Mouse (Mus musculus): ENCODE measurements around the gene Apba2. TPM values are rescaled to one million over a fixed set of nuclear protein-coding genes. Genes with fewer than 3 reads are reported as not detected.

The Apba2 gene
- polyA plus RNA-seq, 1 experiment: 0.65 TPM

- TF ChIP-seq POLR2A (IDR thresholded peaks at IDR 0.05; ENCODE audit: low read depth, low read length): no peak
- TF ChIP-seq CTCF (IDR thresholded peaks at IDR 0.05; ENCODE audit: borderline replicate concordance, insufficient read depth, low read length): no peak
- Histone ChIP-seq H3K4me1 (ENCODE audit: control insufficient read depth, insufficient read depth, low read length) (no peaks in the 10 kb centered on the region), H3K4me3 (ENCODE audit: insufficient read depth, low read length) (no peak overlapping the region), H3K27ac (ENCODE audit: insufficient read depth, low read length) (no peak overlapping the region)
These were observed 20.3 kb downstream of the Apba2 start for GRCm38 (mm10) chr7:64521695-64522408.

- TF ChIP-seq CTCF (IDR thresholded peaks at IDR 0.05; ENCODE audit: borderline replicate concordance, insufficient read depth, low read length): no peak
- Histone ChIP-seq H3K27ac (ENCODE audit: insufficient read depth, low read length) (no peak overlapping the region), H3K4me3 (ENCODE audit: insufficient read depth, low read length) (no peak overlapping the region), H3K4me1 (ENCODE audit: control insufficient read depth, insufficient read depth, low read length) (no peaks in the 10 kb centered on the region)
These were observed 20.9 kb downstream of the Apba2 start for GRCm38 (mm10) chr7:64522409-64522730.

- Histone ChIP-seq H3K4me1 (ENCODE audit: control insufficient read depth, insufficient read depth, low read length) (no peaks in the 10 kb centered on the region), H3K27ac (ENCODE audit: insufficient read depth, low read length) (no peak overlapping the region), H3K4me3 (ENCODE audit: insufficient read depth, low read length) (no peak overlapping the region)
- TF ChIP-seq CTCF (IDR thresholded peaks at IDR 0.05; ENCODE audit: borderline replicate concordance, insufficient read depth, low read length): no peak
- TF ChIP-seq POLR2A (IDR thresholded peaks at IDR 0.05; ENCODE audit: low read depth, low read length): no peak
These were observed 29.8 kb downstream of the Apba2 start for GRCm38 (mm10) chr7:64531297-64531696.

GRCm38 (mm10) chr7:64533374-64533773, 31.9 kb downstream of the Apba2 start:
- Histone ChIP-seq H3K27ac (ENCODE audit: insufficient read depth, low read length) (no peak overlapping the region), H3K4me1 (ENCODE audit: control insufficient read depth, insufficient read depth, low read length) (no peaks in the 10 kb centered on the region), H3K4me3 (ENCODE audit: insufficient read depth, low read length) (no peak overlapping the region)
- no peak for TF ChIP-seq POLR2A (IDR thresholded peaks at IDR 0.05; ENCODE audit: low read depth, low read length)

GRCm38 (mm10) chr7:64535269-64535668, 33.8 kb downstream of the Apba2 start:
- Histone ChIP-seq H3K27ac (ENCODE audit: insufficient read depth, low read length) (no peak overlapping the region), H3K4me3 (ENCODE audit: insufficient read depth, low read length) (no peak overlapping the region), H3K4me1 (ENCODE audit: control insufficient read depth, insufficient read depth, low read length) (no peaks in the 10 kb centered on the region)
- no peak for TF ChIP-seq CTCF (IDR thresholded peaks at IDR 0.05; ENCODE audit: borderline replicate concordance, insufficient read depth, low read length)
- no peak for TF ChIP-seq POLR2A (IDR thresholded peaks at IDR 0.05; ENCODE audit: low read depth, low read length)

- H3K27ac ChIP-seq (ENCODE audit: insufficient read depth, low read length): no peak overlapping the region
- no peaks in the 10 kb centered on the region for H3K4me1 ChIP-seq (ENCODE audit: control insufficient read depth, insufficient read depth, low read length)
- no peak overlapping the region for H3K4me3 ChIP-seq (ENCODE audit: insufficient read depth, low read length)
- TF ChIP-seq POLR2A (IDR thresholded peaks at IDR 0.05; ENCODE audit: low read depth, low read length) (no peak), CTCF (IDR thresholded peaks at IDR 0.05; ENCODE audit: borderline replicate concordance, insufficient read depth, low read length) (no peak)
These were observed 38.1 kb downstream of the Apba2 start for GRCm38 (mm10) chr7:64539450-64540148.

GRCm38 (mm10) chr7:64546801-64547200, 45.3 kb downstream of the Apba2 start:
- Histone ChIP-seq H3K4me3 (ENCODE audit: insufficient read depth, low read length) (no peak overlapping the region), H3K4me1 (ENCODE audit: control insufficient read depth, insufficient read depth, low read length) (no peaks in the 10 kb centered on the region), H3K27ac (ENCODE audit: insufficient read depth, low read length) (no peak overlapping the region)
- no peak for TF ChIP-seq POLR2A (IDR thresholded peaks at IDR 0.05; ENCODE audit: low read depth, low read length)
- TF ChIP-seq CTCF (IDR thresholded peaks at IDR 0.05; ENCODE audit: borderline replicate concordance, insufficient read depth, low read length): no peak

- no peak for TF ChIP-seq CTCF (IDR thresholded peaks at IDR 0.05; ENCODE audit: borderline replicate concordance, insufficient read depth, low read length)
- TF ChIP-seq POLR2A (IDR thresholded peaks at IDR 0.05; ENCODE audit: low read depth, low read length): no peak
- Histone ChIP-seq H3K27ac (ENCODE audit: insufficient read depth, low read length) (no peak overlapping the region), H3K4me1 (ENCODE audit: control insufficient read depth, insufficient read depth, low read length) (no peaks in the 10 kb centered on the region), H3K4me3 (ENCODE audit: insufficient read depth, low read length) (no peak overlapping the region)
These were observed 49.4 kb downstream of the Apba2 start for GRCm38 (mm10) chr7:64550856-64551255.

- Histone ChIP-seq H3K4me1 (ENCODE audit: control insufficient read depth, insufficient read depth, low read length) (no peaks in the 10 kb centered on the region), H3K27ac (ENCODE audit: insufficient read depth, low read length) (no peak overlapping the region), H3K4me3 (ENCODE audit: insufficient read depth, low read length) (no peak overlapping the region)
- TF ChIP-seq POLR2A (IDR thresholded peaks at IDR 0.05; ENCODE audit: low read depth, low read length) (no peak), CTCF (IDR thresholded peaks at IDR 0.05; ENCODE audit: borderline replicate concordance, insufficient read depth, low read length) (peak; percentile 23; the same call in 1 of the 2 replicates)
These were observed 51.2 kb downstream of the Apba2 start for GRCm38 (mm10) chr7:64552523-64553190.

Measured in embryonic fibroblast, embryonic 13.5 days (primary cell).